Mouse (Mus musculus) stomach, postnatal 0 days (tissue): ENCODE results near the gene Uba1.

Source experiments
- CTCF ChIP-seq: IDR thresholded peaks from 2 replicates; pipeline ENCODE4 v1.5.1; 2016; ENCODE audit warnings: antibody characterized with exemption, low read depth, mild to moderate bottlenecking, moderate library complexity
- EP300 ChIP-seq: optimal IDR thresholded peaks from 2 replicates; pipeline ENCODE3; 2016; ENCODE audit warnings: antibody characterized with exemption

DNA sequence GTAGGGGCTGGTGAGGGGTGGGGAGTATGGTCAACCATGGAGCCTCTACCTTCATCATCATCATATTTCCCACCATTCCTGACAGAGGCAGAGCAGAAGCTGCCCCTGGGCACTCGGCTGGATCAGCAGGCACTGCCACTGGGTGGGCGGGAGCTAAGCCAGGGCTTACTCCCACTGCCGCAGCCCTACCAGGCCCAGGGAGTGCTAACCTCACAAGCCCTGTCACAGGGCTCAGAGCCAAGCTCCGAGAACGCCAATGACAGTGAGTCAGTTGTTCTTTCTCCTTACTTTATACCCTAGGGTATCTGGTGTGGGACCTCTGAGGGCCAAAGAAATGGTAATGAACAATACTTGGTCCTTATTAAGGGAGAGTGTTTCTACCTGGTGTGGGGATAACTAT lies 13.3 kb upstream of the Uba1 start:
- TF ChIP-seq CTCF (no peak), EP300 (no peak)
